Mouse (Mus musculus): ENCODE results near the gene Wars. TPM values are rescaled to one million over a fixed set of nuclear protein-coding genes. Genes with fewer than 3 reads are reported as not detected.
A peak's percentile ranks its signal among the peaks of the same experiment; 100 is the strongest.

The Wars gene
- polyA plus RNA-seq, 1 experiment from 2014 or later, result 77.2 TPM

MicroRNAs within 50 kb of the gene (microRNA counts, 519-probe panel; counts per million panel counts)
- microRNA mmu-miR-345-3p (32.2 counts per million), microRNA mmu-miR-345-5p (4,027 counts per million, percentile 28 among the panel's probes with 10 or more counts)

Small RNAs within 50 kb of the gene (microRNA-seq; reads per million reads assigned to microRNA genes)
- 123 reads per million, percentile 65 among the genes with 10 or more reads in this experiment for gene Mir345 (ENCODE audit: borderline number of aligned reads)

Other genes with a start within 250 kb of the Wars start
- 0.54 and 1.2 TPM in 2 replicates for gene Degs2, start 191.9 kb downstream of the Wars start, polyA plus RNA-seq (2014; fragmentation: Nextera tagmentation; extraction: Ambion mirVana)
- gene Yy1, start 101.2 kb downstream of the Wars start, polyA plus RNA-seq (2014; fragmentation: Nextera tagmentation; extraction: Ambion mirVana), result 13.0 and 14.2 TPM in 2 replicates
- 4.0 and 4.2 TPM in 2 replicates for gene Slc25a29, start 58.3 kb downstream of the Wars start, polyA plus RNA-seq (2014; fragmentation: Nextera tagmentation; extraction: Ambion mirVana)
- gene Slc25a47, start 58.1 kb downstream of the Wars start, polyA plus RNA-seq (2014; fragmentation: Nextera tagmentation; extraction: Ambion mirVana), result 4.7 and 5.4 TPM in 2 replicates
- gene Wdr25, start 543 bp downstream of the Wars start, polyA plus RNA-seq (2014; fragmentation: Nextera tagmentation; extraction: Ambion mirVana), result 3.3 and 5.6 TPM in 2 replicates
- 1.7 and 2.2 TPM in 2 replicates for gene Begain, start 174.0 kb upstream of the Wars start, polyA plus RNA-seq (2014; fragmentation: Nextera tagmentation; extraction: Ambion mirVana)